Mouse (Mus musculus) lung, embryonic 16.5 days (tissue): ENCODE results near the gene Cul9. TPM values are rescaled to one million over a fixed set of nuclear protein-coding genes. Genes with fewer than 3 reads are reported as not detected.
A peak's percentile ranks its signal among the peaks of the same experiment; 100 is the strongest.
"Not testable (repeated sequence)": the region's sequence is repeated elsewhere in the genome, so short reads cannot be mapped to it uniquely, and the experiment has no call there.

Source experiments
- ATAC-seq: fragments of 200-750 bp; cut with Nextera tagmentation; 2 replicates; pipeline ENCODE4 v1.8.0; 2017; ENCODE audit warnings: low read depth, mild to moderate bottlenecking, moderate library complexity
- H3K27ac ChIP-seq: fragments of 300-500 bp; sonication (generic); 2 replicates; pipeline ENCODE4 v1.5.1; 2014; ENCODE audit warnings: mild to moderate bottlenecking, control low read depth, low read length
- H3K27me3 ChIP-seq: fragments of 300-500 bp; sonication (generic); 2 replicates; pipeline ENCODE4 v1.6.1; 2014; ENCODE audit warnings: low read depth, low read length, mixed read lengths; ENCODE audit not compliant: control insufficient read depth, insufficient read depth
- H3K36me3 ChIP-seq: fragments of 300-500 bp; sonication (generic); 2 replicates; pipeline ENCODE4 v1.6.1; 2014; ENCODE audit warnings: low read length; ENCODE audit not compliant: control insufficient read depth, insufficient read depth
- H3K4me1 ChIP-seq: fragments of 300-500 bp; sonication (generic); replicated peaks from 2 replicates; pipeline ENCODE4 v1.6.1; 2014; ENCODE audit warnings: low read length, mixed read lengths; ENCODE audit not compliant: control insufficient read depth, insufficient read depth
- H3K4me2 ChIP-seq: fragments of 300-500 bp; sonication (generic); 2 replicates; pipeline ENCODE4 v1.6.1; 2014; ENCODE audit warnings: low read depth, low read length, control low read depth
- H3K4me3 ChIP-seq: fragments of 300-500 bp; sonication (generic); 2 replicates; pipeline ENCODE4 v1.5.1; 2014; ENCODE audit warnings: mild to moderate bottlenecking, low read length, control low read depth
- H3K9ac ChIP-seq: fragments of 300-500 bp; sonication (generic); 2 replicates; pipeline ENCODE4 v1.6.1; 2014; ENCODE audit warnings: low read length, control low read depth
- H3K9me3 ChIP-seq: fragments of 300-500 bp; sonication (generic); 2 replicates; pipeline ENCODE4 v1.6.1; 2016; ENCODE audit warnings: low read length; ENCODE audit not compliant: control insufficient read depth
- WGBS: fragments of 180-500 bp; shearing (Covaris S2); extraction: QIAGEN DNeasy Blood & Tissue Kit; methylation state at CpG from one replicate; pipeline ENCODE4 v1.1.7; 2014; 5-methylcytosine and 5-hydroxymethylcytosine counted together
- polyA plus RNA-seq: library from polyadenylated mRNA; unstranded; fragments of >200 nt; fragmentation: Nextera tagmentation; extraction: Ambion mirVana; gene quantifications from 2 replicates; pipeline ENCODE4 v1.2.1, GENCODE M21; 2015

Gene Cul9
- polyA plus RNA-seq, 1 experiment from 2014 or later, result 4.0 TPM

DNA sequence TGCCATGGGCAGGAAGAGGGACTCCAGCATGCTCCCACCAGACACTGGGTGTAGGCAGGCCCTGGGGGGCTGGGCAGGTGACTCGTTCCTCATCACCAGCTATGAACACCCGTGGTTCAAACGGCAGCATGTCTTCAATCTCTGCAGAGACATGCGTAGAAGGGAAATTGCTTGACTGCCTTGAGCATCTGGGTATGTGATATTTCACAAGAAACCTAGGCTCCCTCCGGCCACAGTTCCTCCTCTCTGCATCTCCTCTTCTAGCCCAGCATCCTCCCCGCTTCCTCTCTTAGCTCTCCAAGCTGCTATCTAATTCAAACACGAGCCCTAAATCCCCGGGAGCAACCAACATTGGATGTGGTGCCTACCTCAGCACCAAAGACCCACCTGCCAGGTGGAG lies 40.1 kb upstream of the Cul9 start:
- H3K36me3 ChIP-seq, result peaks cover 39% of the 10 kb centered on the region

DNA sequence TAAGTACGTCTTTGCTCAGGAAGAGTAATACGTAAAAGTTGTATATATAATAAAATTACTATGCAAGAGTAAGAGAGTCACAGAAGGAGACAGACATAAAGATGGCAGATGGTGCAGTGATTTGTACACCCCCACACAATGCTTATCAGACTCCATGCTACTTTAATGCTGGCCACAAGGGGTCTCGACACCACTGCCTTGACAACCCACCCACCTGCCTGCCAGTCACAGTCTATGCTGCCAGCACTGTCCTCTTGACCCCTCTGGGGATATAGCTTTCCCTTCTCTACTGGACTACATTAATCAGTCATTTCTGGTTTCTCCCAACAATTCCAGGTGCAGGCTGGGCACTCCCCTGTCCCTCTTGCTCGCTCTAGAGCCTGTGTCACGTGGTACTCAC lies 32.5 kb upstream of the Cul9 start:
- WGBS, result 57% methylated on average over 5 of the region's 5 CpGs
- ATAC-seq, result peak; percentile 56; the same call in 1 of the 2 replicates

More for the DNA sequence above, 40.1 kb upstream of the Cul9 start:
- no peaks in the 10 kb centered on the region for H3K9me3 ChIP-seq
- no peak overlapping the region for H3K27ac ChIP-seq
- H3K4me1 ChIP-seq, result no peaks in the 10 kb centered on the region
- no peak for ATAC-seq
- no peak overlapping the region for H3K4me3 ChIP-seq
- no peak overlapping the region for H3K9ac ChIP-seq
- H3K27me3 ChIP-seq, result no peaks in the 10 kb centered on the region
- 89% methylated on average over 8 of the region's 8 CpGs for WGBS
- no peak overlapping the region for H3K4me2 ChIP-seq

DNA sequence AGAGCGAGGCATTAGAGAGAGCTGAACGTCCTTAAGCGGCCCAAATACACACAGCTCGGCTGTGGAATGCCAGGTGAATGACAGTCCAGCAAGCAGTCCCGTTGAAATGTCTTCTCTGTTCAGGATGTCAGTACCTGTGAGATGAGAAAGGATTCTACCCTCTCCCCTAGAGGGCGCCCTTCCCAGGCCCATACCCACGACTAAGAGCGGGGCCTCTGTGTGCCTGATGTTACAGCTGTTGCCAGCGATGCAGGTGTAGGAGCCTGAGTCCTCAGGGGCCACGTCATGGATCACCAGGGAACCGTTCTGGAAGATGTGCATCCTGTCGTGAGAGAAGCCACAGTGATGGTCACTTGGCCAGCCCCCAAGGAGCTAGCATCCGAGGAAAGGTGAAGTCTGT lies 29.9 kb upstream of the Cul9 start:
- Histone ChIP-seq H3K4me3 (no peak overlapping the region), H3K4me2 (no peak overlapping the region), H3K36me3 (peaks cover 66% of the 10 kb centered on the region), H3K9ac (no peak overlapping the region), H3K9me3 (no peaks in the 10 kb centered on the region), H3K27ac (no peak overlapping the region), H3K4me1 (no peaks in the 10 kb centered on the region), H3K27me3 (no peaks in the 10 kb centered on the region)
- ATAC-seq, result no peak
- 76% methylated on average over 13 of the region's 13 CpGs for WGBS

More for the DNA sequence above, 32.5 kb upstream of the Cul9 start:
- peaks cover 66% of the 10 kb centered on the region for H3K36me3 ChIP-seq
- H3K27ac ChIP-seq, result no peak overlapping the region
- no peaks in the 10 kb centered on the region for H3K27me3 ChIP-seq
- H3K9me3 ChIP-seq, result no peaks in the 10 kb centered on the region
- H3K4me3 ChIP-seq, result no peak overlapping the region
- H3K4me2 ChIP-seq, result no peak overlapping the region
- no peak overlapping the region for H3K9ac ChIP-seq
- H3K4me1 ChIP-seq, result no peaks in the 10 kb centered on the region

DNA sequence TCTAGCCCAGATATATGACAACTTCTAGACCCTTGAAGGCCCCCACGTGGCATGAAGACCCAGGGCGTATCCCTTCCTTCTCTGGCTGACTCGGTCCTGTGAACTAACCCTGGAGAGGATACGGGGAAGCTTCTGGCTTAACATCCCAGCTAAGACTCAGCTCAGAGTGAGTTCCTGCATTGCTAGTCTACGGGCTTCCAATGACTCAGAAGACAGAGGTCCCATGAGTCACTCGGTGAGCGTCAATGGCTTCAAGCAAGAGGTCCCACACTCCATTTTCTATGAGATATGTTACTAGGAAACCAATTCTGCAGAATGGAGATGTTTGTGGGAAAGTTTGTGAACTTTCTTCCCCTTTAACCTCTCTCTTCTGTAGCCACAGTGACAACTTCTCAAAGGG lies 28.3 kb upstream of the Cul9 start:
- WGBS, result 91% methylated on average over 7 of the region's 7 CpGs

DNA sequence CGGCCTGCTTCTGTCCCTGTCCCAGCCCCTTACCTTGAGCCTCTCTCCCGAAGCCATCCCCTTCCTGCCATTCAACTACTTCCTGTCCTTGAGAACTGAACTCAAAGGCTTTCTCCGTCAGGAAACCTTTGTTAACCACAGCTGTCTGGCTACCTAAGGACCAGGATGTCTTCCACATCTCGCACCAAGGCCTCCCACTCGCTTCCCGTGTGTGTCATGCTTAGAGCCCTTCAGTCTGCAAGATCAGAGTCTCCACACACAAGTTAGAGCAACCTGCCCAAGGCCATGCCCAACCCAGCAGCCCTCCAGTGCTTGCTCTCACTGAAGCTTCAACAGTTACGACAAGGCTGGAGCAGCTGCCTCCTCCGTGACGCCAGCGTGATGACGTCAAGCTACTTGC lies 24.8 kb upstream of the Cul9 start:
- H3K4me2 ChIP-seq, result no peak overlapping the region
- H3K27me3 ChIP-seq, result no peaks in the 10 kb centered on the region
- no peak overlapping the region for H3K4me3 ChIP-seq
- 75% methylated on average over 11 of the region's 11 CpGs for WGBS
- no peaks in the 10 kb centered on the region for H3K4me1 ChIP-seq
- H3K27ac ChIP-seq, result peak overlapping the region; percentile 60
- H3K9ac ChIP-seq, result no peak overlapping the region
- no peaks in the 10 kb centered on the region for H3K9me3 ChIP-seq
- peaks cover 60% of the 10 kb centered on the region for H3K36me3 ChIP-seq
- ATAC-seq, result peak; percentile 29; the same call in 1 of the 2 replicates

More for the DNA sequence above, 28.3 kb upstream of the Cul9 start:
- Histone ChIP-seq H3K9ac (no peak overlapping the region), H3K9me3 (no peaks in the 10 kb centered on the region), H3K4me2 (no peak overlapping the region), H3K4me1 (no peaks in the 10 kb centered on the region), H3K36me3 (peaks cover 50% of the 10 kb centered on the region), H3K4me3 (no peak overlapping the region), H3K27ac (no peak overlapping the region), H3K27me3 (no peaks in the 10 kb centered on the region)
- ATAC-seq, result no peak

DNA sequence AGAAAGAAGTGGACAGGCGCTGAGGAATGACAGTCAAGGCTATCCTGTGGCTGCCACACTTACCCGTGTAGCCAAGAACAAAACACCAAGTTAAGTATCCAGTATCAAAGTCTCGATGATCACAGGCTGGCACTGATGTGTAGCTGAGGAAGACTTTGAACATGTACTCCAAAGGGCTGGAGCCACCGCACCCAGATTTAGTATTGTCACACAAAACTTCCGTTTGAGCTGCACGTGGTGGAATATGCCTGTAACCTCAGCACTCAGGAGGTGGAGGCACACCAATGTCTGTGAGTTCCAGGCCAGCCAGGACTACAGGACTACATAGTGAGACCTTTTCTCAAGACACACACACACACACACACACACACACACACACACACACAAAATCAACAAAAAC lies 13.0 kb upstream of the Cul9 start:
- Histone ChIP-seq H3K4me1 (peaks cover 16% of the 10 kb centered on the region), H3K27me3 (no peaks in the 10 kb centered on the region), H3K4me2 (no peak overlapping the region), H3K9ac (no peak overlapping the region), H3K4me3 (no peak overlapping the region), H3K9me3 (no peaks in the 10 kb centered on the region), H3K27ac (no peak overlapping the region), H3K36me3 (peaks cover 6% of the 10 kb centered on the region)
- ATAC-seq, result no peak
- WGBS, result 91% methylated on average over 6 of the region's 6 CpGs

DNA sequence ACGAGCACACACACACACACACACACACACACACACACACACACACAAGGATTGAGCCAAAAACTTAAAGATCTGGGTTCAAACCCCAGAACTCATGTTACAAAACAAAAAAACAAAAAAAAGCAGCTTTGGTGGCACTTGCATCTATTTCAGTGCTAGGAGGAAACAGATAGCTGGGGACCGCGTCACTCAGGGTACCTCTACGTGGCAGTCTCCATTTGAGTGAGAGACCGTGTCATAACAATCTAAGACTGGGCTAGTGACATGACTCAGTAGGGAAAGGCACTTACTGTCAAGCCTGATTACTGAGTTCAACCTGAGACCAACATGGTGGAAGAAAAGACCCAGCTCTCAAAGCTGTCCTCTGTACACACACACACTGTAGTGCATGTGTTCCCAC lies 12.0 kb upstream of the Cul9 start:
- H3K4me2 ChIP-seq, result no peak overlapping the region
- H3K9ac ChIP-seq, result no peak overlapping the region
- no peaks in the 10 kb centered on the region for H3K27me3 ChIP-seq
- H3K4me3 ChIP-seq, result no peak overlapping the region
- peaks cover 26% of the 10 kb centered on the region for H3K4me1 ChIP-seq
- H3K9me3 ChIP-seq, result no peaks in the 10 kb centered on the region
- H3K36me3 ChIP-seq, result no peaks in the 10 kb centered on the region
- 78% methylated on average over 5 of the region's 5 CpGs for WGBS
- no peak overlapping the region for H3K27ac ChIP-seq
- ATAC-seq, result no peak

DNA sequence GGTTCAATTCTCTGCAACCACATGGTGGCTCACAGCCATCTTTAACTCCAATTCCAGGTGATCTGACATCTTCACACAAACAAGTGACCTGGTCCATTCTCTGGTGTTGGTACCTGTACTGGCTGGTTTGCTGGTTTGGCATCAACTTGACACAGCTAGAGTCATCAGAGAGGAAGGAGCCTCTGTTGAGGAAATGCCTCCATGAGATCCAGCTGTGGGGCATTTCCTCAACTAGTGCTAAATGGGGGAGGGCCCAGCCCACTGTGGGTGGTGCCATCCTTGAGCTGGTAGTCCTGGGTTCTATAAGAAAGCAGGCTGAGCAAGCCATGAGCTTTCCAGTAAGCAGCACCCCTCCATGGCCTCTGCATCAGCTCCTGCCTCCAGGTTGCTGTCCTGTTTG lies 11.1 kb upstream of the Cul9 start:
- H3K27ac ChIP-seq, result peak overlapping the region; percentile 96
- H3K36me3 ChIP-seq, H3K27me3 ChIP-seq, H3K4me3 ChIP-seq, H3K9me3 ChIP-seq, ATAC-seq: not testable (repeated sequence)
- H3K4me1 ChIP-seq, result peaks cover 32% of the 10 kb centered on the region
- peak overlapping the region; percentile 62 for H3K9ac ChIP-seq
- peak overlapping the region; percentile 83 for H3K4me2 ChIP-seq

DNA sequence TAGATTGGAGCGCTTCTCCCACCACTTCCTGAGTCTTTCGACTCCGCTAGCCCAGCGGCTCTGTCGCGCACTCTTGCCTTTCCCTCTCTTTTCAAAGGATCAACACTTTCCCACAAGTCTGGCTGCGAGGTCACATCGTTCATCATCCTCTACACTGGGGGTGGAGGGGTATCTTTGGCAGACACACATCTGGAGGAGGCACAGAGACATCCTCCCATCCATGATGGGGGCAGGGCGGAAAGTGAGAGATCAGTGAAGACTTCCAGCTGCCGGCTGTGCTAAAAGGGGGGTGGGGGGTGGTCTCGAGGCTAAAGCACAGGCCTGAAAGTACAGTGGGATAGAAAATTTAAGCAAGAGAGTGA lies 10.4 kb upstream of the Cul9 start:
- Histone ChIP-seq H3K4me1 (peaks cover 35% of the 10 kb centered on the region), H3K4me2 (peak overlapping the region; percentile 83), H3K27ac (peak overlapping the region; percentile 96), H3K9me3 (no peaks in the 10 kb centered on the region), H3K9ac (peak overlapping the region; percentile 62), H3K27me3 (no peaks in the 10 kb centered on the region), H3K36me3 (peaks cover 2% of the 10 kb centered on the region; the same call in 1 of the 2 replicates), H3K4me3 (peak overlapping the region; percentile 73)
- WGBS, result under 1% methylated on average over 11 of the region's 11 CpGs
- ATAC-seq, result peak; percentile 54
